Mouse (Mus musculus): Measurements from ENCODE around the gene Nell1. TPM values are rescaled to one million over a fixed set of nuclear protein-coding genes. Genes with fewer than 3 reads are reported as not detected.

Nell1 gene
- total RNA-seq, 2 experiments from 2014 or later = not detected

GRCm38 (mm10) chr7:50783652-50784051 is 809.0 kb downstream of the Nell1 start:
- no peak for ATAC-seq (ENCODE audit: poor library complexity, severe bottlenecking)

DNA sequence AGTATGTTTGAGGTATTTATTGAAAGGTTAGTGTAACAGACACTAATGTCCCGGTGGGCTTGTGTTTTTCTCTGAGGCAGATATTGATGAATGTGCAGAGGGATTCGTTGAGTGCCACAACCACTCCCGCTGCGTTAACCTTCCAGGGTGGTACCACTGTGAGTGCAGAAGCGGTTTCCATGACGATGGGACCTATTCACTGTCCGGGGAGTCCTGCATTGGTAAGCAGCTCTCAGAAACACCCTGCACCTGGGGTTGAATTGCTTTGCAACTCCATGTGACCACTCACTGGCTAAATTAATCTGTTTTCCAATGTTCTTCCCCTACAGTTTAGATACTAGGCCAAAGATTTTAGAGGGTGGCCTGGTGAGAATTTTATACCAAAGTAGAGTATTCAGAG is 851.5 kb downstream of the Nell1 start:
- no peak for ATAC-seq (ENCODE audit: poor library complexity, severe bottlenecking)

DNA sequence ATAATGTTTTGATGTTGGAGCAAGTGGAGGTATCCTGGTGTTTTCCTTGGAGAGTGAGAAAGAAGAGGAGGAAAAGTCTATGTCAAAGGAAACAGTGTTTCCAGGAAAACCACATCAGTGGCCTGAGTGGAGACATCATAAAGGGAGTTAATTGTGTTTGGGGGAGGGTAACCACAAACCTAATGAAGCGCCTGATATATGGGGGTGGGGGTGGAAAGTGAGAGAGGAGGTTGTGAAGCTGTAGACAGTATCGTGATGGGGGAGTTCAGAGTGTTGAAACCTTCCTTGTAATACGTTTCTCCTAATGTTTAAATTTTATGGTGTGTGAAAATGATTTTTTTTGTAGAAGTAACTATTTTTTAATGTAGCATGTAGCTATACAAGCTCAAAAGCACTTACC is 858.1 kb downstream of the Nell1 start:
- no peak for ATAC-seq (ENCODE audit: poor library complexity, severe bottlenecking)

DNA sequence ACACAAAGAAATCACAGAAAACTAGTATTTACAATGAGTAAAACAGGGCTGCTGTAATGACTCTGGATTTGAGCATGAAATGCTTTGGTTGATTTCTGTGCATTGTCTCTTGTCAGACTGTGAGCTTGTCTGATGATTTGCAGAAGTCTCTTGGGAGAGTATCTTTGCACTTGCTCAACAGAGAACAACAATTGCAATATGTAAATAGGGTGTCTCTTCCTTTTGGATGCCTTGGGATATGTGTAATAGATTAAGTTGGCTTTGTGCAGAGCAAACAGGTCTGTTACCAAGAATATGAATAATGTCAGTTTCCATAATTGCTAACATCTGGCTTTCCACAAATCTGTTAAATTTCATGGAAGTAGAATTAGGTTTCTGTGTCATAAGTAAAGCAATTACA is 868.0 kb downstream of the Nell1 start:
- ATAC-seq (ENCODE audit: poor library complexity, severe bottlenecking) = no peak

DNA sequence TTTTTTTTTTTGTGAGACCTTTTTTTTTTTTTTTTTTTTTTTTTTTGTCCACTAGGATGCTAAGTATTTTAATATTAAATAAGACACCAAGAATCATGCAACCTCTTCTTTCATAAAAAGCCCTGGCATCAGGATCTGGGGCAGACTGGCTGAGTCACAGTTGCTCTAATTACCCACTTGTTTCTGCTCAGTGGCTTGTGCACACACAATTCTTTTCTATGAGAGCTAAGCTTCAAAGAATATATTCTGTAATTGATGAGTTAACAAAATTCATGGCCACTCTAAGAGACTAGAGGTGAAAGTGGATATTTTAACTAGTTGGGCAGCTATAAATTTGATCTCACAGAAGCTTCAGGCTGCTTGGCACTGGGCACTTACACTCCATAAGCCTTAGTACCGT is 873.3 kb downstream of the Nell1 start:
- no peak for ATAC-seq (ENCODE audit: poor library complexity, severe bottlenecking)

DNA sequence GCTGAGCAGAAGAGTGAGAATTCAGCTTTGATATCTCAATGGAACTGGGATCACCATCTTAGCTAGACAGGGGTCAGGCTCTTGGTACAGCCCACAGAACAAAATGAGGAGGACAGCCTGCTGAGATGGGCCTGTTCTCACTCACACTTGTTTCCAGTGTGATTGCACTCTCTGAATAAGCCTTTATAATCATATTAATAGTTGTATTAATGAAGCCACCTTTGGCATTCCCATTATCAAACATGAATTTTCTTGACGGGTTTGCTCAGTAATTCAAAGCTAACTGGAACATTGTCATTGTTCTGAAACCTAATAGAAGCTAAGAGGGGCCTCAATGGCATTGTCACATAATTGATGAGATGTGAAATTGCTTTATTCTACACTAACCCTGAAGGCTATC is 875.6 kb downstream of the Nell1 start:
- ATAC-seq (ENCODE audit: poor library complexity, severe bottlenecking) = no peak

DNA sequence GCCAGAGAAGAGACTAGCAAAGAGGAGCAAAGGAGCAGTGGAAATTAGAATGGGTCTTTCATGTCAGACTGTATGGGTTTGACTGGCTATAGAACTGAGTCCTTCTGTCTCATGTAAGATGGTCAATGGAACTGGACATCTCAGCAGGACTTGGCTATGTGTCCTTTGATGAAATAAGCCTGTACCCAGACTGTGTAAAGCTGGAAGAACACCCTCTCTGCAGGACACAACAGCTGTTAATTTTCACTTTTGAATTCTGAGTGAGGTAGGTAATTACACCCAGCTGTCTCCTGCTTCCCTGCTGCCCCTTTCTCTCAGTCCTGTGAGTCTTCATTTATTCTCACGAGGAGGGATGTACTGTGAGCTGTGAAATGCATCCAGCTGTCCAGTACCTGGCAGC is 895.5 kb downstream of the Nell1 start:
- ATAC-seq (ENCODE audit: poor library complexity, severe bottlenecking) = no peak

DNA sequence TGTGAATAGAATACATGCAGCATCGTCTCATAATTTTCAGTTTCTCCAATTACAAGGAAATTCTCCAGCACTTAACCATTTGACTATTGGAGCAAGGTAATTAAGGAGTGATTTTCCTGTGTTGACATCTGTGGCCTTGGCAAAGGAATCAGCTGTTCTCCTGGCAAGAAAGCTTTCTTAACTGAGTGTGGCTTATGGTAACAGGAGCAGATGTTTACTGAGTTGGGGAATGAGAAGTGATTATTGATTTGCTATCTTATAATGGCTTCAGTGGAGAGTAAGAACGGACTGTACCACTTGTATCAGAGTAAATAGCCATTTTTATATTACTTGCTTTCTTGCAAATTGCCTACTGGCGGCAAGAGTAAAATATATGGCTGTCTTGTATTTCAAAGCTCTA is 913.0 kb downstream of the Nell1 start:
- ATAC-seq (ENCODE audit: poor library complexity, severe bottlenecking) = no peak

DNA sequence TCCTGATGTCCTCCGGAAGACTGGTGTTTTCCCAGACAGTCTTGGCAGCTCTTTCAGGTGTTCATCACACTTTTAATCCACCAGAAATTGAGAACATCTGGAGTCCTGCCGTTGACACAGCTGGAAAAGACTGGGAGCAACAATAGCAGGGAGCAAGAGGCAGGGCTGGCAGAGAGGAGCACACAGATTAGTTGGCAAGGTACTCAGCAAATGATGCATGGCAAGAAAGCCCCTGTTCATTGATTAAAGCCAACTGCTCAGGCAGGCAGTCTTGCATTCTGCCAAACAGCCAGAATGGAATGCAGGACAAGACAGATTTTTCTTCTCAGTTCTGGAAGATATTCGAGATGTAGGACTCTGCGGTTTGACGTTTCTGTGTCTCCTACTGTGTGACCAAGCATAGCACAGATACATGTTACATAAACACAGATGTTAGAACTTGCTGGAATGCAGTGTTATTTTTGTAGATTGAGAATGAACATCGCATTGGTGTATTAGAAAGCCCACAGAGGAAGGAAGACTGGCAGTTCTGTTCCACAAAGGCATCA is 925.0 kb downstream of the Nell1 start:
- ATAC-seq (ENCODE audit: poor library complexity, severe bottlenecking) = no peak

Other genes with a start within 250 kb of the Nell1 start
- 27.5 and 28.2 TPM in 2 replicates for gene Htatip2, start 215.7 kb upstream of the Nell1 start, total RNA-seq (2015)
- 24.7 and 33.0 TPM in 2 replicates for gene Htatip2, start 215.7 kb upstream of the Nell1 start, total RNA-seq (2017)
- 39.2 and 41.2 TPM in 2 replicates for gene Prmt3, start 196.5 kb upstream of the Nell1 start, total RNA-seq (2015)
- 30.2 and 33.9 TPM in 2 replicates for gene Prmt3, start 196.5 kb upstream of the Nell1 start, total RNA-seq (2017)
- gene Slc6a5, start 64.7 kb upstream of the Nell1 start, total RNA-seq (2015) = not detected in 2 replicates
- not detected in 2 replicates for gene Slc6a5, start 64.7 kb upstream of the Nell1 start, total RNA-seq (2017)